Mouse (Mus musculus) lung, postnatal 25 days (tissue): ENCODE measurements around the gene Rnf5.
A peak's percentile ranks its signal among the peaks of the same experiment; 100 is the strongest.

Experiments
- DNase-seq: peaks from one replicate; pipeline ENCODE4 v3.0.0; 2022; ENCODE audit warnings: low spot score

Gene Rnf5

DNA sequence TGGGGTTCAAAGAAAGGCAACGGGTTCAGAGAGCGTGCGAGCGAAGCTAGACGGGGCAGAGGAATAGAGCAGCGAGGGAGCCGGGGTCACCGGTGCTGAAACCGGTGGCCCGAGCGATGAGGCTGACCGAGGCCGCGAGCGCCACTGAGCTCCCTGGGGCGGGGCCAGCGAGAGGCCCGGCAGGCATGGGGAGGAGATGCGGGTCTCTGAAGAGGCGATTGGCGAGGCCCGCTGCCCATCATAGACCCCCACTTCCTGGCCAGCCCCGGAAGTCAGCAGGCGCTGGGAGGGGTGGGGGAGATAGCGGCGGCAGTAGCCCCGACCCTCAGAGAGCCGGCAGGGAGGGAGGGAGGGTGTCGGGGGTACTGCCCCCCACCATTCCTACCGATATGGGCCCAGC is 2.1 kb upstream of the Rnf5 start:
- DNase-seq = peak; percentile 97

- peak; percentile 81 for DNase-seq
Measured at GRCm38 (mm10) chr17:34604511-34605237, 1.2 kb upstream of the Rnf5 start.

GRCm38 (mm10) chr17:34604061-34604508 is 595 bp upstream of the Rnf5 start, which contains the start of gene Agpat1:
Gene Agpat1 (plus strand): TSS chr17:34604262.
- DNase-seq = peak; percentile 99

GRCm38 (mm10) chr17:34601796-34602195 is 1.7 kb downstream of the Rnf5 start:
- DNase-seq = no peak

- no peak for DNase-seq
Measured at GRCm38 (mm10) chr17:34599891-34600290, 3.6 kb downstream of the Rnf5 start.

- peak; percentile 80 for DNase-seq
Measured at GRCm38 (mm10) chr17:34597566-34598095, 5.9 kb downstream of the Rnf5 start, which contains the start of gene Ager. Gene Ager (plus strand): TSS chr17:34597862.

- DNase-seq = no peak
Measured at GRCm38 (mm10) chr17:34596098-34596497, 7.4 kb downstream of the Rnf5 start.

DNA sequence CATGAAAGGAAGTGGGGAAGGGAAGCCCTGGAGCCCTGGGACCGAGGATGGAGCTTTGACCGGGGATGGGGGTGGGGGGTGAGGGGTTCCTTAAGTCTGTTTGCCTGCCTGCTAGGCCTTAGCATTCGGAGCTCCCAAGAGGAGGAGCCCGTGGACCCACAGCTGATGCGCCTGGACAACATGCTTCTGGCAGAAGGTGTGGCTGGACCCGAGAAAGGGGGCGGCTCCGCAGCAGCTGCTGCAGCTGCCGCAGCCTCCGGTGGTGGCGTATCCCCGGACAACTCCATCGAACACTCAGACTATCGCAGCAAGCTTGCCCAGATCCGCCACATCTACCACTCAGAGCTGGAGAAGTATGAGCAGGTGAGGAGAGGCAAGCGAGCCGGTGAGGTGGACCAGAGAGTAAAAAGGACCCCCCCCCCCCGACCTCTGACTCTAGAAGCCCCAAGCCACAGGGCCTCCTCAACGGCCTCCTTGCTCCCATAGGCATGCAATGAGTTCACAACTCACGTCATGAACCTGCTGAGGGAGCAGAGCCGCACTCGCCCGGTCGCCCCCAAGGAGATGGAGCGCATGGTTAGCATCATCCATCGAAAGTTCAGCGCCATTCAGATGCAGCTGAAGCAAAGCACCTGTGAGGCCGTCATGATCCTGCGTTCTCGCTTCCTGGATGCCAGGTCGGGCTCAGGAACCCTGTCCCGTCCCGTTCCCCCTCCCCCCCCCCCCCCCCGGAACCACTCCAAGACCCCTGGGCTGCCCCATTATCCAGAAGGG is 9.6 kb downstream of the Rnf5 start:
- no peak for DNase-seq

DNA sequence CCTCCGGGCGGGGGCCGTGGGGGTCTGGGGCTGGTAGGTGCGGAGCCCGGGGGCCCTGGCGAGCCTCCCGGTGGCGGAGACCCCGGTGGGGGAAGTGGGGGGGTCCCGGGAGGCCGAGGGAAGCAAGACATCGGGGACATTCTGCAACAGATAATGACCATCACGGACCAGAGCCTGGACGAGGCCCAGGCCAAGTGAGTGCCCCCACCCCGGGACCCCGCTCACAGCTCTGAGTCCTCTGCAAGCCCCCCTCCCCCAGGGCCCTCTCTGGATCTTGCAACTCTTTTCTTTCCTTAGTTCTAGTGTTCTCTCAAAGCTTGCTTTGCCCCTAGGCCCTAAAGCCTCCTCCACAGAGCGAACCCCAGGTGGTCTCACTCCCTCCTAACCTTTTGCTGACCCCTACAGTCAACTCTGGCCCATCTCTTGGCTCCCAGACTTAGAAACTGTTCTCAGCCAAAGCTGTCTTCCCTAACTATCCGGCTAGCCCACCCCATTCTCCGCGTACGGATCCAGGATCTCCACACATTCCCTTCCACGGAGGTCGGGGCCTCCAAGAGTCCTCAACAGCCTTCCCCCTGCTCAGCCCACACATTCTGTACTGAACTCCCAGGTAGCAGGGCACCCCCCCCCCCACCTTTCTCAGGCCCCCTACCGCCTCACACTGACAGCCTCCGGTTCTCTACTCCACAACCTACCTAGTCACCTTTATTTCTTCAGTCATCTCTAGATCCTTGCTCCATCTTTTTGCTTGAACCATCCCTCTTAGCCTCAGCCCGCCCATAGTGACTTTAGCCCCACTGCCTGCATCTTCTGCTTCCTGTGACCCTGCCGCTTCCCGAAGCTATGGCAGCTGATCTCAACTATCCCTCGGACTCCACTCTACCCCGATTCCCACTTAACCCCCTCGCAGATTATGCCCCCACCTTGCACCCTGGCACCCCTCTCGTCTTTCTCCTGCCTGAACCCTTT is 10.6 kb downstream of the Rnf5 start:
- DNase-seq = no peak

- peak; percentile 88 for DNase-seq
Measured at GRCm38 (mm10) chr17:34591994-34592375, 11.5 kb downstream of the Rnf5 start.

DNA sequence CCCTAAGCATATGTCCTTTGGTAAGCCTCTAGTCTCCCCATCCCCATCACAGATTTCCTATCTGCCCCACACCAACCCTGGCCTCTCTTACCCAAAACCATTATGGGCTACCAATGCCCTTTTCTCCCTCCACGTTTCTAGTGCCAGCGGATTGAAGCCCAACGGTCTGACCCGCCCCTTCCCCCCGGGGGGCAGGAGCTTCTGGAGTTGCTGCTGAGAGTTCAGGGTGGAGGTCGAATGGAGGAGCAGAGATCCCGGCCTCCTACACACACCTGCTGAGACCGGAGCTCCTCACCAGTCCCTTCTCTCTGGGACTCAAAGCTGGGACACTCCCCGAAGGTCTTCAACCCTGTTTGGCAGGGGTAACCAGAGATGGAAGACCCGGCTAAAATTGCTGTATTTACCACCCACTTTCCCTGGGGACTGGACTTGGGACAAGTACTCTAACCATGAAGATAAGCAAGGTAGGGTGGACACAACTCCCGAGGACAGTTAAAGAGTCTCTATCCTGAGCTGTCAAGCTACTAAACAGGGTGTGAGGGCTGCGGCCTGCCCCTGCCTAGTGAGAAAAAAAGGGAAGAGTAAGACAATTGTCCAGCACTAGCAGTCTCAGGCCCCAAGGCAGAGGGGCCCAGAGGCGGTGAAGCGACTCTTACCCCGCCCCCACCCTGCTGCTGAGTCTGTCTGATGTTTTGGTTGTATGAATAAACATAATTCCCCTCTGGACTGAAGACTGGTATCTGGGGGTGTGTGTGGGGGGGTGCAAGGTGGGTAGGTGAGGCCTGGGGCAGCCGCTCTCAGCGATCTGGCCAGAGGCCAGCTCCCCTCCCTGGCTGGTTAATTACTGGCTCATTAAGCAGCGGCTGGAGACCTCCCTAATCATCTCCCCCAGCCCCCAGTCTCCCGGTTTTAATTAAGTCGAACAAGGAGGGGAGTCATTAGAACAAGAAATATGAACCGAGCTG is 12.2 kb downstream of the Rnf5 start, which contains the start of gene Pbx2:
Gene Pbx2 (plus strand): TSS at position 238 of the 965 bp plus-strand sequence.
- DNase-seq = no peak

- no peak for DNase-seq
Measured at GRCm38 (mm10) chr17:34590154-34590987, 13.1 kb downstream of the Rnf5 start.

- DNase-seq = peak; percentile 68
Measured at GRCm38 (mm10) chr17:34589681-34590101, 13.8 kb downstream of the Rnf5 start, which contains the start of gene Gpsm3. Gene Gpsm3 (plus strand): TSS chr17:34589806.

GRCm38 (mm10) chr17:34589206-34589605 is 14.3 kb downstream of the Rnf5 start:
- DNase-seq = no peak

DNA sequence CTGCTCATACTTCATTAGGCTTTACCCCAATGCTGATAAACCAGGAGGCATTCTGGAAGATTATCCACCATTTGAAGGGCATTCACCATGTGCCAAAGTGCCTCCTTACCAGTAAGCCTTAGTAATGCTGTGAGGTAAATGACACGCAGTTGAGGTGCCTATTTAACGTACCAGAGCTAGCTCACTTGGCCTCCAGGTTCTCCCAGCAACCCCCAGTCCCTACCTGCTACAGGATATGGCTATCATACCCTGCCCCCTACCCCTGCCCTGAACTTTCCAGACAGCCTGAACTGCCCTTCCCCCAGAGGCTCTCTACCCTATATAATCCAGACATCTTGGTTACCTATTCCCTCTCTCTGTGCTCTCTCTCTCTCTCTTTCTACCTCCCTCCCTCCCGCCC is 14.7 kb downstream of the Rnf5 start:
- DNase-seq = no peak

- no peak for DNase-seq
Measured at GRCm38 (mm10) chr17:34587814-34588213, 15.7 kb downstream of the Rnf5 start.

DNA sequence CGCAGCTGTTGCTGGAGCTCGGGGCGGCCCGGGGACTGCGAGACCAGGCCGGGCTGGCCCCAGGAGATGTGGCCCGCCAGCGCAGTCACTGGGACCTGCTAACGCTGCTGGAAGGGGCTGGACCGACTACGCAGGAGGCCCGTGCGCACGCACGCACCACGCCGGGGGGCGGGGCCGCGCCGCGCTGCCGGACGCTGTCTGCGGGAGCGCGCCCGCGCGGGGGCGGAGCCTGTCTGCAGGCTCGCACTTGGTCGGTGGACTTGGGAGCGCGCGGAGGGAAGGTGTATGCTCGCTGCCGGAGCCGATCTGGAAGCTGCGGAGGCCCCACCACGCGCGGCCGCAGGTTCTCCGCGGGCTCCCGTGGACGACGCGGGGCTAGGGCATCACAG is 16.1 kb downstream of the Rnf5 start:
- DNase-seq = peak; percentile 96

GRCm38 (mm10) chr17:34586796-34587422 is 16.6 kb downstream of the Rnf5 start:
- peak; percentile 87 for DNase-seq
